ENCODE assay signal across 14 mouse cellular contexts in the genomic region with DNA sequence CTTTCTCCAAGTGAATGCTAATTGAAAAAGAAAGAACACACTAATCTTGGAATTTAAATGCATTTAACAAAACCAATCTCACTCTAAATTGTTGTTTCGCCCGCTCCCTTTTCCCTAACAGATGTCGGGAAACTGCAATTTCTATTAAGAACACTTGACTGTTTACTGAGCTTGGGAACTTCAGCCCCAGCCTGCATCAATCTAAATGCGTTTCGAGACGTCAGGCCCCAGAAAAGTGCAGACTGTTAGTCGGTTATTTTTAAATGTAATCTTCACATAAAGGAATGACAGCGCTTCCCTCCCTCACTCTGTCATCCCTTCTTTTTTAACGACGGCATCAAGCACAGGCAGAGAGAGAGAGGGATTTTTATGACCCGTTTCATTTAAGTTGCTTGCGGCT.
DNase-seq lines count a peak whose midpoint lies in the region; ATAC-seq and TF ChIP-seq lines count a peak whose summit lies in the region.
"Had no signal": no experiment of that assay in that cellular context is flagged by ENCODE, and none has a peak within 500 bp of the region (broad histone marks: within the 10 kb centered on the region; RNA-seq: fewer than 3 reads in every experiment).

No protein-coding gene starts in this region.

- ATAC-seq in embryonic facial prominence, embryonic 11.5 days (replicated peaks; ENCODE audit: insufficient number of reproducible peaks, low FRiP score, low TSS enrichment, low read depth), result no peak
- ATAC-seq in lung, embryonic 14.5 days (ENCODE audit: insufficient read depth), result no peak
- ATAC-seq in lung, postnatal 0 days, result no peak

- intact Hi-C loops in gastrocnemius, adult 2 months (cut with DNase I), result no loop called here

- no peaks in the 10 kb centered on the region for H3K36me3 ChIP-seq in embryonic facial prominence, embryonic 11.5 days (replicated peaks; ENCODE audit: control insufficient read depth, insufficient read depth, low read depth, low read length)
- no peaks in the 10 kb centered on the region for H3K36me3 ChIP-seq in embryonic facial prominence, embryonic 10.5 days (replicated peaks)
- H3K36me3 ChIP-seq in lung, embryonic 14.5 days (ENCODE audit: insufficient read depth), result no peaks in the 10 kb centered on the region
- no peaks in the 10 kb centered on the region for H3K36me3 ChIP-seq in lung, postnatal 0 days (ENCODE audit: insufficient read depth, low read length)
- H3K36me3 ChIP-seq: embryonic facial prominence, embryonic 12.5 days had no signal

- DNase-seq in embryonic facial prominence, embryonic 11.5 days (ENCODE audit: low spot score), result peak; percentile 15
- no peak for DNase-seq in embryonic facial prominence, embryonic 10.5 days (ENCODE audit: low spot score)
- peak; percentile 4 for DNase-seq in lung, embryonic 14.5 days
- no peak for DNase-seq in lung, postnatal 0 days (ENCODE audit: low spot score)
- peak; percentile 35 for DNase-seq in forelimb bud, embryonic 11.5 days (ENCODE audit: low read depth, low spot score)
- DNase-seq in mesoderm, embryonic 11.5 days (ENCODE audit: low read depth, low spot score), result peak; percentile 12
- DNase-seq in gastrocnemius, adult 2 months, result no peak
- no peak for DNase-seq in thymus, postnatal 10 days (ENCODE audit: low spot score in 2 of 2)
- DNase-seq: adrenal gland, postnatal 36 days; cerebellum, adult 18-20 months; kidney, postnatal 14 days; lung, postnatal 36 days had no signal

- no peak overlapping the region for H3K4me3 ChIP-seq in embryonic facial prominence, embryonic 11.5 days (ENCODE audit: low read depth, low read length)
- H3K4me3 ChIP-seq in embryonic facial prominence, embryonic 10.5 days, result no peak overlapping the region
- no peak overlapping the region for H3K4me3 ChIP-seq in lung, embryonic 14.5 days (ENCODE audit: low read depth, low read length)
- no peak overlapping the region for H3K4me3 ChIP-seq in lung, postnatal 0 days (ENCODE audit: low read depth, low read length)
- H3K4me3 ChIP-seq in gastrocnemius, adult 2 months, result no peak overlapping the region
- H3K4me3 ChIP-seq: embryonic facial prominence, embryonic 12.5 days had no signal

- H3K4me2 ChIP-seq in embryonic facial prominence, embryonic 11.5 days (ENCODE audit: low read depth, low read length), result no peak overlapping the region
- no peak overlapping the region for H3K4me2 ChIP-seq in lung, embryonic 14.5 days
- no peak overlapping the region for H3K4me2 ChIP-seq in lung, postnatal 0 days (replicated peaks; ENCODE audit: low read depth, low read length)
- H3K4me2 ChIP-seq: embryonic facial prominence, embryonic 12.5 days; liver, embryonic 11.5 days had no signal

- H3K27me3 ChIP-seq in embryonic facial prominence, embryonic 11.5 days (ENCODE audit: control insufficient read depth, insufficient read depth, low read length), result no peaks in the 10 kb centered on the region
- H3K27me3 ChIP-seq in embryonic facial prominence, embryonic 10.5 days (replicated peaks; ENCODE audit: low read depth, poor library complexity, severe bottlenecking), result peaks cover 18% of the 10 kb centered on the region; the same call in 1 of the 2 replicates
- H3K27me3 ChIP-seq in lung, embryonic 14.5 days (ENCODE audit: insufficient read depth, low read length), result no peaks in the 10 kb centered on the region
- H3K27me3 ChIP-seq in lung, postnatal 0 days (replicated peaks; ENCODE audit: insufficient read depth, low read length), result no peaks in the 10 kb centered on the region

- no peak overlapping the region for H3K27ac ChIP-seq in embryonic facial prominence, embryonic 11.5 days (replicated peaks; ENCODE audit: low read depth, low read length)
- no peak overlapping the region for H3K27ac ChIP-seq in embryonic facial prominence, embryonic 10.5 days (replicated peaks)
- no peak overlapping the region for H3K27ac ChIP-seq in lung, embryonic 14.5 days (ENCODE audit: low read depth)
- no peak overlapping the region for H3K27ac ChIP-seq in lung, postnatal 0 days (ENCODE audit: low read length)
- no peak overlapping the region for H3K27ac ChIP-seq in gastrocnemius, adult 2 months
- H3K27ac ChIP-seq: embryonic facial prominence, embryonic 12.5 days had no signal

- TF ChIP-seq CTCF in lung, embryonic 14.5 days (IDR thresholded peaks at IDR 0.05; ENCODE audit: low read depth), result no peak
- no peak for TF ChIP-seq CTCF in lung, postnatal 0 days (IDR thresholded peaks at IDR 0.05)
- TF ChIP-seq CTCF in gastrocnemius, adult 2 months (IDR thresholded peaks at IDR 0.05), result no peak

- H3K4me1 ChIP-seq in embryonic facial prominence, embryonic 11.5 days (ENCODE audit: control insufficient read depth, insufficient read depth, low read length), result no peaks in the 10 kb centered on the region
- peaks cover 19% of the 10 kb centered on the region; the same call in 1 of the 2 replicates for H3K4me1 ChIP-seq in embryonic facial prominence, embryonic 10.5 days
- no peaks in the 10 kb centered on the region for H3K4me1 ChIP-seq in lung, embryonic 14.5 days (ENCODE audit: insufficient read depth)
- H3K4me1 ChIP-seq in lung, postnatal 0 days (ENCODE audit: insufficient read depth, low read depth, low read length), result no peaks in the 10 kb centered on the region
- H3K4me1 ChIP-seq: embryonic facial prominence, embryonic 12.5 days had no signal

- WGBS in embryonic facial prominence, embryonic 11.5 days, result 42% methylated on average over 12 of the region's 12 CpGs
- WGBS in embryonic facial prominence, embryonic 10.5 days, result 42% methylated on average over 12 of the region's 12 CpGs
- 23% methylated on average over 12 of the region's 12 CpGs for WGBS in lung, embryonic 14.5 days
- 28% methylated on average over 12 of the region's 12 CpGs for WGBS in lung, postnatal 0 days

- no peaks in the 10 kb centered on the region for H3K9me3 ChIP-seq in embryonic facial prominence, embryonic 11.5 days (replicated peaks; ENCODE audit: control insufficient read depth, low read length)
- H3K9me3 ChIP-seq in embryonic facial prominence, embryonic 10.5 days, result no peaks in the 10 kb centered on the region
- H3K9me3 ChIP-seq in lung, embryonic 14.5 days (ENCODE audit: low read depth, low read length), result no peaks in the 10 kb centered on the region
- no peaks in the 10 kb centered on the region for H3K9me3 ChIP-seq in lung, postnatal 0 days (ENCODE audit: low read length)
- H3K9me3 ChIP-seq: embryonic facial prominence, embryonic 12.5 days had no signal

- H3K9ac ChIP-seq in embryonic facial prominence, embryonic 11.5 days (replicated peaks; ENCODE audit: low read length), result no peak overlapping the region
- H3K9ac ChIP-seq in lung, embryonic 14.5 days, result no peak overlapping the region
- H3K9ac ChIP-seq in lung, postnatal 0 days (replicated peaks; ENCODE audit: low read depth), result no peak overlapping the region
- H3K9ac ChIP-seq: embryonic facial prominence, embryonic 12.5 days had no signal

- no peak for TF ChIP-seq EP300 in lung, postnatal 0 days (IDR thresholded peaks at IDR 0.05)

Comparison
In these comparisons a context has a peak if more than half of its experiments do, and no peak if none do; other contexts are left out.
1. DNase-seq: peak in embryonic facial prominence, embryonic 11.5 days (single experiment), lung, embryonic 14.5 days (single experiment), forelimb bud, embryonic 11.5 days (single experiment) and mesoderm, embryonic 11.5 days (single experiment); none in embryonic facial prominence, embryonic 10.5 days (single experiment), lung, postnatal 0 days (single experiment), gastrocnemius, adult 2 months (single experiment) and thymus, postnatal 10 days (0 of 2).